Mouse (Mus musculus) gastrocnemius, postnatal 36 days (tissue): ENCODE data around the gene Lrrc36. TPM values are rescaled to one million over a fixed set of nuclear protein-coding genes. Genes with fewer than 3 reads are reported as not detected.

Experiments
- DNase-seq, 2 experiments: peaks; one replicate each; pipeline ENCODE4 v3.0.0; 2022
- intact Hi-C: fragments of 180-260 bp; cut with DNase I; formaldehyde crosslinking; loops from one replicate; pipeline ENCODE4 v1.15.1; 2025
- total RNA-seq, 2 experiments: library from RNA; stranded (reverse); gene quantifications; 2 replicates each; pipeline ENCODE4 v1.2.3; 2021

The Lrrc36 gene
- total RNA-seq, 2 experiments from 2014 or later = 0.54 to 0.71 TPM

DNA sequence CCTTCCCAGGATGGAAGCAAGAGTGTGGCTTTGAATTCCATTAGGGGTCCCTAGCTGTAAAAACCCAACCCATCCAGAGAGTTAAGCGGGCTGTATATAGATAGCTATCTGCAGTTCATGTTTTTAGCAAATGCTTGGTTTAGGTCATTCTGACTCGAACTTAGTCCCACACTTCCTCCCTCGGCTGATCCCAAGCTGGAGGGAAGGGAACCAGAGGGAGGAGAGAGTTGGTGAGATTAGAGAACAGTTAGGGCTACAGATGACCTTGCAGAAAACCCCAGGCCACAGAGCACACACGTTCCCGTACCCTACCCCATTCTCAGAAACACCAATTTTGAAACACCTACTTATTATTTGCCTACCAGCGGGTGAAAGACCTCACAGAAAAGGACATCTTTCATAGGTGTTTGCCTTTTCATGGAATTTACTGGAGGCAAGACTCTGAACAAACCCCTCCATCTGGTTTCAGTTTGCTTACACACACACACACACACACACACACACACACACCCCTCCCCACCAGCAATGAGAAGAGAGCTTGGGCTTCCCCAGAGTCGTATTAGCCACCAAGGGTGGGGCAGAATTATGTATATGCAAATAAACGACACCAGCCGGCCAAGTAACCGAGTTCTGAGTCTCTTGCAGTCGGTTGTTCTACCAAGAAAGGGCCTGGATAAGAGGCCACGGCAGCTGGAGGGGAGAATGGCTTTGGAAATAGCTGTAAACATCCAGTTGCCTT lies 96.8 kb downstream of the Lrrc36 start:
- intact Hi-C loops = no loop called here
- DNase-seq = no peak

Other genes starting within 250 kb of the Lrrc36 start
- gene Cbfb, start 242.9 kb upstream of the Lrrc36 start, total RNA-seq = 10 to 100 TPM; 45.0 to 53.4 TPM
- 10 to 100 TPM; 19.6 to 22.1 TPM for gene D230025D16Rik, start 188.4 kb upstream of the Lrrc36 start, total RNA-seq
- gene B3gnt9, start 158.4 kb upstream of the Lrrc36 start, total RNA-seq = 1 to 10 TPM; 2.0 to 2.2 TPM
- 1 to 10 TPM; 2.8 to 3.7 TPM for gene Tradd, start 149.0 kb upstream of the Lrrc36 start, total RNA-seq
- gene Fbxl8, start 148.9 kb upstream of the Lrrc36 start, total RNA-seq = 1 to 10 TPM in 1 of 2 experiments, under 1 TPM in 1; 0.87 to 1.3 TPM
- gene Hsf4, start 143.8 kb upstream of the Lrrc36 start, total RNA-seq = 1 to 10 TPM; 4.6 to 5.6 TPM
- 10 to 100 TPM; 23.9 to 26.0 TPM for gene Nol3, start 137.4 kb upstream of the Lrrc36 start, total RNA-seq
- under 1 TPM; 0.35 to 0.82 TPM for gene 4931428F04Rik, start 123.7 kb upstream of the Lrrc36 start, total RNA-seq
- gene Exoc3l, start 117.5 kb upstream of the Lrrc36 start, total RNA-seq = 1 to 10 TPM; 1.5 to 2.6 TPM
- gene E2f4, start 115.9 kb upstream of the Lrrc36 start, total RNA-seq = 10 to 100 TPM; 21.1 to 25.2 TPM
- under 1 TPM; 0.66 to 0.94 TPM for gene Elmo3, start 108.0 kb upstream of the Lrrc36 start, total RNA-seq
- 1 to 10 TPM in 1 of 2 experiments, under 1 TPM in 1; 0.99 to 1.1 TPM for gene Lrrc29, start 87.3 kb upstream of the Lrrc36 start, total RNA-seq
- 10 to 100 TPM; 18.5 to 20.1 TPM for gene Tmem208, start 87.2 kb upstream of the Lrrc36 start, total RNA-seq
- 10 to 100 TPM; 22.0 to 32.0 TPM for gene Fhod1, start 65.6 kb upstream of the Lrrc36 start, total RNA-seq
- gene Slc9a5, start 64.7 kb upstream of the Lrrc36 start, total RNA-seq = under 1 TPM; 0.59 to 0.91 TPM
- gene Plekhg4, start 40.3 kb upstream of the Lrrc36 start, total RNA-seq = under 1 TPM in 1 of 2 experiments, not detected in 1; 0.07 TPM
- gene Kctd19, start 69 bp upstream of the Lrrc36 start, total RNA-seq = not detected
- 10 to 100 TPM; 54.1 to 54.9 TPM for gene Tppp3, start 58.0 kb downstream of the Lrrc36 start, total RNA-seq
- gene Zdhhc1, start 83.3 kb downstream of the Lrrc36 start, total RNA-seq = 1 to 10 TPM; 8.1 to 8.3 TPM
- gene Hsd11b2, start 105.2 kb downstream of the Lrrc36 start, total RNA-seq = under 1 TPM in 1 of 2 experiments, not detected in 1; 0.22 TPM
- gene Atp6v0d1, start 152.5 kb downstream of the Lrrc36 start, total RNA-seq = 10 to 100 TPM; 37.3 to 40.9 TPM
- gene Ripor1, start 191.7 kb downstream of the Lrrc36 start, total RNA-seq = 10 to 100 TPM; 15.1 to 18.2 TPM
- 10 to 100 TPM; 27.0 to 29.9 TPM for gene Ctcf, start 223.0 kb downstream of the Lrrc36 start, total RNA-seq
- gene Agrp, start 223.8 kb downstream of the Lrrc36 start, total RNA-seq = under 1 TPM in 1 of 2 experiments, not detected in 1; 0.56 TPM